In the genomic region with DNA sequence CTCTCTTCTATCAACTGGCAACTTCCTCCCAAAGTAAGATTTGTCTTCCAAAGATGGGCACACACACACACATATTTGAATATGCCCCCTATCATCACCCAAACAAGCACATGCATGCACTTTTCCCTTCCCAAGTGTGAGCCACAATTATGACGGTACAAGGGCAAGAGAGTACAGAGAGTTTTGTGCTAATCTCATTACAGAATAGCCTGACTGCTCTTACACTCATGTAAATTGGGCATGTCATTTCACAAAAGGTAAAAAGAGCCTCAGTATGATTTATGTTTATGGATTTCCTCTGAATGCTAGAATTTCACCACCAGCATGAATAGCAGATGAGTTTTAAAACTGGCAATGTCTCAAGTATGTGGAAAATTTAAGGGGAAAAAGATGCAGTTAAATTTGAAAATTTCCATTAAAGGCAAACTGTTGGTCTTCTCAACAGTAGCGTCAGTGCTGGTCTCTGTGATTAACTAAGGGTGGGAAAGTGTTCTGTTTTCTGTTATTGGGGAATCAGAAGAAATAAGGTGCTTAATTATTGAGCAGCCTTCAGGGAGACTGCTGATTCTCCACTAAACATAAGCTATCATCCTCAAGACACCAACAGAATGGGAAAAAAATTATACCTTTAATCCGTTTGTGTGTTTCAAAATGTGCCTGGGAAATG, we compare ENCODE assay signal across 20 mouse cellular contexts.
A peak's percentile ranks its signal among the peaks of the same experiment; 100 is the strongest.
DNase-seq lines count a peak whose midpoint lies in the region; ATAC-seq and TF ChIP-seq lines count a peak whose summit lies in the region.
"Had no signal": no experiment of that assay in that cellular context is flagged by ENCODE, and none has a peak within 500 bp of the region (broad histone marks: within the 10 kb centered on the region; RNA-seq: fewer than 3 reads in every experiment).

No protein-coding gene starts in this region.

- H3K4me1 ChIP-seq in midbrain, embryonic 16.5 days (ENCODE audit: control insufficient read depth, insufficient read depth, low read length) = peaks cover 5% of the 10 kb centered on the region; the same call in 1 of the 2 replicates
- H3K4me1 ChIP-seq in kidney, adult 2 months (ENCODE audit: control insufficient read depth, insufficient read depth, low read length) = no peaks in the 10 kb centered on the region
- H3K4me1 ChIP-seq: embryonic facial prominence, embryonic 15.5 days; forebrain, embryonic 12.5 days; heart, embryonic 10.5 days; heart, embryonic 15.5 days; hindbrain, embryonic 10.5 days; intestine, embryonic 15.5 days had no signal

- H3K9me3 ChIP-seq in midbrain, embryonic 16.5 days (replicated peaks; ENCODE audit: control insufficient read depth, low read length, poor library complexity, severe bottlenecking) = no peaks in the 10 kb centered on the region
- H3K9me3 ChIP-seq: embryonic facial prominence, embryonic 15.5 days; forebrain, embryonic 12.5 days; heart, embryonic 10.5 days; heart, embryonic 15.5 days; hindbrain, embryonic 10.5 days; intestine, embryonic 15.5 days had no signal

- no peak for TF ChIP-seq POLR2A in kidney, adult 2 months (IDR thresholded peaks at IDR 0.05; ENCODE audit: low read depth, low read length)

- no peak for TF ChIP-seq CTCF in kidney, adult 2 months (conservative IDR thresholded peaks at IDR 0.05; ENCODE audit: insufficient read depth, insufficient read length, low read depth, low read length)

- no peak overlapping the region for H3K27ac ChIP-seq in midbrain, embryonic 16.5 days (ENCODE audit: low read length)
- no peak overlapping the region for H3K27ac ChIP-seq in kidney, adult 2 months (ENCODE audit: insufficient read depth, low read depth, low read length)
- H3K27ac ChIP-seq: embryonic facial prominence, embryonic 15.5 days; forebrain, embryonic 12.5 days; heart, embryonic 10.5 days; heart, embryonic 15.5 days; hindbrain, embryonic 10.5 days; hindbrain, embryonic 14.5 days; intestine, embryonic 15.5 days had no signal

- no peak for DNase-seq in frontal cortex, postnatal 10 days (ENCODE audit: low spot score in 2 of 2)
- peak; percentile 58 for DNase-seq in 3T3-L1 (ENCODE audit: low read depth, low spot score)
- DNase-seq in brain, adult 2 months (ENCODE audit: low read depth, low spot score) = peak; percentile 1
- no peak for DNase-seq in kidney, adult 2 months
- DNase-seq: adrenal gland, postnatal 10 days; cerebellum, adult 18-20 months; cerebellum, adult 9-11 months; cerebellum, postnatal 36 days; gastrocnemius, postnatal 10 days; heart, adult 18-20 months; heart, postnatal 14 days had no signal

- peak; percentile 34; the same call in 1 of the 2 replicates for ATAC-seq in frontal cortex, adult (ENCODE audit: low TSS enrichment)
- peak; percentile 79 for ATAC-seq in midbrain, embryonic 16.5 days
- ATAC-seq: intestine, embryonic 15.5 days had no signal

- no peak overlapping the region for H3K4me3 ChIP-seq in midbrain, embryonic 16.5 days (ENCODE audit: low read depth, low read length)
- H3K4me3 ChIP-seq in kidney, adult 2 months (ENCODE audit: insufficient read depth, low read depth, low read length) = no peak overlapping the region
- H3K4me3 ChIP-seq: embryonic facial prominence, embryonic 15.5 days; forebrain, embryonic 12.5 days; heart, embryonic 10.5 days; heart, embryonic 15.5 days; hindbrain, embryonic 10.5 days; intestine, embryonic 15.5 days had no signal

- H3K4me2 ChIP-seq in midbrain, embryonic 16.5 days (ENCODE audit: low read length) = no peak overlapping the region
- H3K4me2 ChIP-seq: embryonic facial prominence, embryonic 15.5 days; forebrain, embryonic 12.5 days; heart, embryonic 15.5 days; hindbrain, embryonic 14.5 days; intestine, embryonic 15.5 days had no signal

- H3K27me3 ChIP-seq in midbrain, embryonic 16.5 days (ENCODE audit: control insufficient read depth, insufficient read depth, low read depth, low read length) = no peaks in the 10 kb centered on the region
- H3K27me3 ChIP-seq in kidney, adult 2 months (replicated peaks; ENCODE audit: control insufficient read depth, insufficient read depth, low read length) = no peaks in the 10 kb centered on the region
- H3K27me3 ChIP-seq: embryonic facial prominence, embryonic 15.5 days; forebrain, embryonic 12.5 days; heart, embryonic 15.5 days; intestine, embryonic 15.5 days had no signal

- WGBS in midbrain, embryonic 16.5 days = 43% methylated on average over 3 of the region's 3 CpGs
- 62% methylated on average over 3 of the region's 3 CpGs for WGBS in kidney, adult 2 months

- no peaks in the 10 kb centered on the region for H3K36me3 ChIP-seq in midbrain, embryonic 16.5 days (ENCODE audit: control insufficient read depth, insufficient read depth, low read length)
- no peaks in the 10 kb centered on the region for H3K36me3 ChIP-seq in kidney, adult 2 months (ENCODE audit: control insufficient read depth, insufficient read depth, low read length)
- H3K36me3 ChIP-seq: embryonic facial prominence, embryonic 15.5 days; forebrain, embryonic 12.5 days; heart, embryonic 10.5 days; heart, embryonic 15.5 days; hindbrain, embryonic 10.5 days; intestine, embryonic 15.5 days had no signal

- H3K9ac ChIP-seq in midbrain, embryonic 16.5 days (ENCODE audit: low read depth, low read length) = no peak overlapping the region
- H3K9ac ChIP-seq: embryonic facial prominence, embryonic 15.5 days; forebrain, embryonic 12.5 days; heart, embryonic 15.5 days; hindbrain, embryonic 14.5 days; intestine, embryonic 15.5 days had no signal

Comparison
In these comparisons a context has a peak if more than half of its experiments do, and no peak if none do; other contexts are left out.
1. DNase-seq: peak in 3T3-L1 (single experiment) and brain, adult 2 months (single experiment); none in frontal cortex, postnatal 10 days (0 of 2) and kidney, adult 2 months (single experiment).